Mouse (Mus musculus): ENCODE data around the gene Mrpl38. TPM values are rescaled to one million over a fixed set of nuclear protein-coding genes. Genes with fewer than 3 reads are reported as not detected.
A peak's percentile ranks its signal among the peaks of the same experiment; 100 is the strongest.

The Mrpl38 gene
- polyA plus RNA-seq (2012; fragmentation: generic; extraction: Trizol) = 121 TPM
- long read RNA-seq, experiment 1, transcript Mrpl38-201 (9 exons, 1,411 nt) = major isoform, 85 of 98 reads
- long read RNA-seq, experiment 1, partial matches to known transcripts = 3 of 98 reads
- long read RNA-seq, experiment 1, other reads (novel, unspliced or antisense) = 6 of 98 reads
- long read RNA-seq, experiment 2, transcript Mrpl38-205 (8 exons, 1,403 nt) = minor isoform, 9 of 175 reads
- long read RNA-seq, experiment 2, transcript Mrpl38-201 (9 exons, 1,411 nt) = major isoform, 155 of 175 reads
- long read RNA-seq, experiment 2, partial matches to known transcripts = 0 of 175 reads
- long read RNA-seq, experiment 2, other reads (novel, unspliced or antisense) = 10 of 175 reads

GRCm38 (mm10) chr11:116138468-116139138, at the start of gene Mrpl38:
Gene Mrpl38, minus strand, starts transcription at chr11:116138868.
- Histone ChIP-seq H3K79me3 (ENCODE audit: low read depth) (peaks cover 28% of the 10 kb centered on the region), H3K36me3 (ENCODE audit: control insufficient read depth, insufficient read depth) (peaks cover 56% of the 10 kb centered on the region)
- TF ChIP-seq CTCF (IDR thresholded peaks at IDR 0.05; ENCODE audit: control insufficient read depth, insufficient read depth, insufficient read length) (peak; percentile 72), MYOD1 (IDR thresholded peaks at IDR 0.05; ENCODE audit: control insufficient read depth, insufficient read length, low read depth) (no peak), MAX (IDR thresholded peaks at IDR 0.05) (peak; percentile 48)

GRCm38 (mm10) chr11:116187226-116187930, 48.7 kb upstream of the Mrpl38 start:
- Histone ChIP-seq H3ac (ENCODE audit: control insufficient read depth, insufficient read length, low read depth) (no peak overlapping the region), H3K4me3 (ENCODE audit: insufficient read depth, poor library complexity, severe bottlenecking) (no peak overlapping the region), H3K79me3 (ENCODE audit: low read depth) (peaks cover 10% of the 10 kb centered on the region), H3K36me3 (ENCODE audit: control insufficient read depth, insufficient read depth) (peaks cover 47% of the 10 kb centered on the region), H3K79me2 (ENCODE audit: control insufficient read depth, insufficient read depth) (peaks cover 39% of the 10 kb centered on the region), H3K27me3 (ENCODE audit: control insufficient read depth, insufficient read depth, insufficient read length) (no peaks in the 10 kb centered on the region)
- no peak for TF ChIP-seq CTCF (IDR thresholded peaks at IDR 0.05; ENCODE audit: control insufficient read depth, insufficient read depth, insufficient read length)
- no peak for TF ChIP-seq USF1 (IDR thresholded peaks at IDR 0.05; ENCODE audit: low read depth)
- TF ChIP-seq MYOD1 (IDR thresholded peaks at IDR 0.05; ENCODE audit: control insufficient read depth, insufficient read length, low read depth) = no peak
- TF ChIP-seq CEBPB (IDR thresholded peaks at IDR 0.05; ENCODE audit: low read depth) = no peak
- no peak for TF ChIP-seq MYOG (IDR thresholded peaks at IDR 0.05; ENCODE audit: control insufficient read depth, extremely low read depth, insufficient read length)
- no peak for TF ChIP-seq FOSL1 (IDR thresholded peaks at IDR 0.05; ENCODE audit: insufficient read depth, low read length, poor library complexity, severe bottlenecking)
- TF ChIP-seq MAX (IDR thresholded peaks at IDR 0.05) = no peak

More at GRCm38 (mm10) chr11:116138468-116139138, at the start of gene Mrpl38:
- Histone ChIP-seq H3K4me3 (ENCODE audit: insufficient read depth, poor library complexity, severe bottlenecking) (peak within 1 kb of the TSS; percentile 96), H3K27me3 (ENCODE audit: control insufficient read depth, insufficient read depth, insufficient read length) (no peaks in the 10 kb centered on the region), H3K79me2 (ENCODE audit: control insufficient read depth, insufficient read depth) (peaks cover 36% of the 10 kb centered on the region), H3ac (ENCODE audit: control insufficient read depth, insufficient read length, low read depth) (peak within 1 kb of the TSS; percentile 71)

GRCm38 (mm10) chr11:116186360-116186759, 47.7 kb upstream of the Mrpl38 start:
- Histone ChIP-seq H3K36me3 (ENCODE audit: control insufficient read depth, insufficient read depth) (peaks cover 55% of the 10 kb centered on the region), H3K79me2 (ENCODE audit: control insufficient read depth, insufficient read depth) (peaks cover 41% of the 10 kb centered on the region), H3ac (ENCODE audit: control insufficient read depth, insufficient read length, low read depth) (no peak overlapping the region), H3K4me3 (ENCODE audit: insufficient read depth, poor library complexity, severe bottlenecking) (no peak overlapping the region), H3K79me3 (ENCODE audit: low read depth) (peaks cover 10% of the 10 kb centered on the region), H3K27me3 (ENCODE audit: control insufficient read depth, insufficient read depth, insufficient read length) (no peaks in the 10 kb centered on the region)
- TF ChIP-seq USF1 (IDR thresholded peaks at IDR 0.05; ENCODE audit: low read depth) (no peak), CTCF (IDR thresholded peaks at IDR 0.05; ENCODE audit: control insufficient read depth, insufficient read depth, insufficient read length) (no peak), FOSL1 (IDR thresholded peaks at IDR 0.05; ENCODE audit: insufficient read depth, low read length, poor library complexity, severe bottlenecking) (no peak), MAX (IDR thresholded peaks at IDR 0.05) (no peak), MYOD1 (IDR thresholded peaks at IDR 0.05; ENCODE audit: control insufficient read depth, insufficient read length, low read depth) (no peak), MYOG (IDR thresholded peaks at IDR 0.05; ENCODE audit: control insufficient read depth, extremely low read depth, insufficient read length) (no peak), CEBPB (IDR thresholded peaks at IDR 0.05; ENCODE audit: low read depth) (no peak)

DNA sequence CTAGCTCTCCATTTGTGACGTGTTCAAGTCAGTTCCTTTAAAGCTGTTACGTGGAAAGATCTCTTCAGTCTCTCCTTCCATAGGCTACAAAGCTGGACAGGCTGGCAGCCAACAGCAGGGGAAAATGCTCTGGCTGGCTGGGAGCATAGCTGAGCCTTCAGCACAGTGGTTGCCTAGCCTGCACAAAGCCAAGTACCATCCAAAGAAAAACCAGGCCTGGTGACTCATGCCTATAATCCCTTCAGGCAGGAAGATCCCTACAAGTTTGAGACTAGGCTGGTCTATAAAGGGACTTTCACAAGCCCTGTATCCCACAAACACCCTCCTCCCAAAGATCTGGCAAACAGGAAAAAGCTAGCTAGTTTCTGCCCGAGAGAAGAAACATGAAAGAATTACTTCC, 47.2 kb upstream of the Mrpl38 start:
- peaks cover 55% of the 10 kb centered on the region for H3K36me3 ChIP-seq (ENCODE audit: control insufficient read depth, insufficient read depth)
- H3K79me3 ChIP-seq (ENCODE audit: low read depth) = peaks cover 10% of the 10 kb centered on the region
- TF ChIP-seq CTCF (IDR thresholded peaks at IDR 0.05; ENCODE audit: control insufficient read depth, insufficient read depth, insufficient read length) (no peak), FOSL1 (IDR thresholded peaks at IDR 0.05; ENCODE audit: insufficient read depth, low read length, poor library complexity, severe bottlenecking) (no peak), MAX (IDR thresholded peaks at IDR 0.05) (no peak), CEBPB (IDR thresholded peaks at IDR 0.05; ENCODE audit: low read depth) (no peak), MYOD1 (IDR thresholded peaks at IDR 0.05; ENCODE audit: control insufficient read depth, insufficient read length, low read depth) (no peak), USF1 (IDR thresholded peaks at IDR 0.05; ENCODE audit: low read depth) (no peak), MYOG (IDR thresholded peaks at IDR 0.05; ENCODE audit: control insufficient read depth, extremely low read depth, insufficient read length) (no peak)
- no peak overlapping the region for H3ac ChIP-seq (ENCODE audit: control insufficient read depth, insufficient read length, low read depth)
- peaks cover 41% of the 10 kb centered on the region for H3K79me2 ChIP-seq (ENCODE audit: control insufficient read depth, insufficient read depth)
- no peak overlapping the region for H3K4me3 ChIP-seq (ENCODE audit: insufficient read depth, poor library complexity, severe bottlenecking)
- no peaks in the 10 kb centered on the region for H3K27me3 ChIP-seq (ENCODE audit: control insufficient read depth, insufficient read depth, insufficient read length)

- H3K27me3 ChIP-seq (ENCODE audit: control insufficient read depth, insufficient read depth, insufficient read length) = no peaks in the 10 kb centered on the region
- TF ChIP-seq MYOD1 (IDR thresholded peaks at IDR 0.05; ENCODE audit: control insufficient read depth, insufficient read length, low read depth) (no peak), CTCF (IDR thresholded peaks at IDR 0.05; ENCODE audit: control insufficient read depth, insufficient read depth, insufficient read length) (no peak), USF1 (IDR thresholded peaks at IDR 0.05; ENCODE audit: low read depth) (no peak), FOSL1 (IDR thresholded peaks at IDR 0.05; ENCODE audit: insufficient read depth, low read length, poor library complexity, severe bottlenecking) (no peak), MAX (IDR thresholded peaks at IDR 0.05) (no peak), MYOG (IDR thresholded peaks at IDR 0.05; ENCODE audit: control insufficient read depth, extremely low read depth, insufficient read length) (no peak), CEBPB (IDR thresholded peaks at IDR 0.05; ENCODE audit: low read depth) (no peak)
- no peaks in the 10 kb centered on the region for H3K79me3 ChIP-seq (ENCODE audit: low read depth)
- peaks cover 8% of the 10 kb centered on the region for H3K79me2 ChIP-seq (ENCODE audit: control insufficient read depth, insufficient read depth)
- no peak overlapping the region for H3K4me3 ChIP-seq (ENCODE audit: insufficient read depth, poor library complexity, severe bottlenecking)
- H3ac ChIP-seq (ENCODE audit: control insufficient read depth, insufficient read length, low read depth) = no peak overlapping the region
- peaks cover 65% of the 10 kb centered on the region for H3K36me3 ChIP-seq (ENCODE audit: control insufficient read depth, insufficient read depth)
Measured at GRCm38 (mm10) chr11:116178411-116179121, 39.9 kb upstream of the Mrpl38 start.
